In the genomic region with DNA sequence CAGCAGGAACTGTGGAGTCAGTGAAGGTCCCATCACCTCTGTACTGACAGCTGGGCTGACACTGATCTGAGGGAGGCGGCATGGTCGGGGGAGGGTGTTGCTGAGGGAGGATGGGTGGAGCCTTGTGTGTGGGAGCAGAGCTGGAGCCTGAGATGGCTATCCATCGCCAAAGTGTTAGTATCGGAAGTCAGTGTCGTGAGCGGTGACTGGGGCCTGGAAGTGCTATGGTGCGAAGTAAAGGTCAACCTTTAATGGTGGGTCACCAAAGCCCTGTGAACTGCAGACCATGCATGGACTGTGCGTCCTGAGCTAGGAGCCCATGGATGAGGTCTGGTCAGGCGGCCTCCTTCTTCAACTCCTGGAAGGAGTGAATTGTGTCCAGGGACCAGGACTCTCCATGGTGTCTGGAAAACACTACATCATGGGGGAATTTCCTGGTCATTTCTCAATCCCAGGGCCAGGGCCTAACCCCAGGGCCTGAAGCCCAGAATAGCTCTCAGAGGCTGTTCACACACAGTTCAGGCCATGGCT, we compare ENCODE assay signal across 9 mouse cellular contexts. TPM values are rescaled to one million over a fixed set of nuclear protein-coding genes. Genes with fewer than 3 reads are reported as not detected.
DNase-seq lines count a peak whose midpoint lies in the region; ATAC-seq and TF ChIP-seq lines count a peak whose summit lies in the region.
"Had no signal": no experiment of that assay in that cellular context is flagged by ENCODE, and none has a peak within 500 bp of the region (broad histone marks: within the 10 kb centered on the region; RNA-seq: fewer than 3 reads in every experiment).

No protein-coding gene starts in this region.

- no peaks in the 10 kb centered on the region for H3K9me3 ChIP-seq in stomach, embryonic 16.5 days (replicated peaks; ENCODE audit: control insufficient read depth, low read length)

- no peak for TF ChIP-seq CTCF in spleen, adult 2 months (IDR thresholded peaks at IDR 0.05; ENCODE audit: extremely low read depth, insufficient read depth, insufficient read length, insufficient replicate concordance)

- H3K36me3 ChIP-seq in spleen, adult 2 months (ENCODE audit: control insufficient read depth, insufficient read depth, low read length) = no peaks in the 10 kb centered on the region
- no peaks in the 10 kb centered on the region for H3K36me3 ChIP-seq in stomach, embryonic 16.5 days (ENCODE audit: control insufficient read depth, insufficient read depth, low read length)

- peak; percentile 40; the same call in 1 of the 2 replicates for ATAC-seq in stomach, embryonic 16.5 days (ENCODE audit: insufficient read depth, low FRiP score)

- H3K4me2 ChIP-seq in stomach, embryonic 16.5 days (ENCODE audit: low read depth, low read length) = no peak overlapping the region

- TF ChIP-seq POLR2A in spleen, adult 2 months (IDR thresholded peaks at IDR 0.05; ENCODE audit: low read depth, low read length) = no peak

- peaks cover 17% of the 10 kb centered on the region for H3K4me1 ChIP-seq in spleen, adult 2 months (ENCODE audit: control insufficient read depth, insufficient read depth, insufficient read length)
- peaks cover 44% of the 10 kb centered on the region for H3K4me1 ChIP-seq in stomach, embryonic 16.5 days (ENCODE audit: control insufficient read depth, insufficient read depth, low read length)

- peak; percentile 54 for DNase-seq in adrenal gland, postnatal 10 days
- DNase-seq in adrenal gland, adult 8-10 months = no peak
- no peak for DNase-seq in spleen, adult 2 months (ENCODE audit: low read depth in 1 of 2, low spot score in 2 of 2)
- no peak for DNase-seq in spleen, postnatal 4 days (ENCODE audit: low spot score in 2 of 2)
- DNase-seq in kidney, postnatal 10 days = peak; percentile 68
- no peak for DNase-seq in neural tube, embryonic 10.5 days (ENCODE audit: extremely low spot score, low spot score)
- no peak for DNase-seq in urinary bladder, adult 2 months (ENCODE audit: low spot score)

- no peaks in the 10 kb centered on the region for H3K27me3 ChIP-seq in spleen, adult 2 months (ENCODE audit: control insufficient read depth, insufficient read depth, low read length)
- no peaks in the 10 kb centered on the region for H3K27me3 ChIP-seq in stomach, embryonic 16.5 days (ENCODE audit: control insufficient read depth, insufficient read depth, low read length)

- H3K4me3 ChIP-seq in spleen, adult 2 months (ENCODE audit: extremely low read depth, insufficient read depth, insufficient read length) = no peak overlapping the region
- H3K4me3 ChIP-seq in stomach, embryonic 16.5 days (replicated peaks; ENCODE audit: low read length) = no peak overlapping the region

- WGBS in spleen, adult 2 months = 78% methylated on average over 9 of the region's 9 CpGs
- WGBS in stomach, embryonic 16.5 days = 44% methylated on average over 9 of the region's 9 CpGs

- peak overlapping the region; percentile 49 for H3K27ac ChIP-seq in spleen, adult 2 months (ENCODE audit: insufficient read depth, low read length)
- H3K27ac ChIP-seq in stomach, embryonic 16.5 days (ENCODE audit: low read length) = peak overlapping the region; percentile 26

- no peak overlapping the region for H3K9ac ChIP-seq in stomach, embryonic 16.5 days (ENCODE audit: low read length)

RNA-seq across cellular contexts. Expression of a gene that starts 0.7 kb away (rescaled TPM):
- 1 to 10 TPM; 1.2 to 2.0 TPM for total RNA-seq in adrenal gland, postnatal 10 days (2021)
- 1 to 10 TPM; 2.4 to 3.3 (median 2.6) TPM for total RNA-seq in adrenal gland, adult 8-10 months (2022)
- 9.2 and 14.9 TPM in 2 replicates for polyA plus RNA-seq in spleen, adult 2 months (2012; rRNA removed)
- polyA plus RNA-seq in stomach, embryonic 16.5 days (2015; fragmentation: Nextera tagmentation; extraction: Ambion mirVana) = 3.0 and 3.2 TPM in 2 replicates
- 3.9 and 5.1 TPM in 2 replicates for polyA plus RNA-seq in urinary bladder, adult 2 months (2012; rRNA removed)

RNA-seq across cellular contexts. Expression of a gene that starts 14.0 kb away (rescaled TPM):
- total RNA-seq in adrenal gland, postnatal 10 days (2021) = 1 to 10 TPM in 1 of 2 experiments, under 1 TPM in 1; 0.84 to 2.0 TPM
- 1 to 10 TPM in 1 of 4 experiments, under 1 TPM in 1, not detected in 2; 1.00 to 1.0 TPM for total RNA-seq in adrenal gland, adult 8-10 months (2022)
- 7.9 and 8.6 TPM in 2 replicates for polyA plus RNA-seq in spleen, adult 2 months (2012; rRNA removed)
- polyA plus RNA-seq in stomach, embryonic 16.5 days (2015; fragmentation: Nextera tagmentation; extraction: Ambion mirVana) = 9.7 and 12.0 TPM in 2 replicates
- 26.7 and 27.5 TPM in 2 replicates for polyA plus RNA-seq in urinary bladder, adult 2 months (2012; rRNA removed)
- total RNA-seq: liver, adult 2 months had no signal

RNA-seq across cellular contexts. Expression of a gene that starts 18.4 kb away (rescaled TPM):
- 100 to 1,000 TPM; 224 to 252 TPM for total RNA-seq in adrenal gland, postnatal 10 days (2021)
- total RNA-seq in adrenal gland, adult 8-10 months (2022) = 100 to 1,000 TPM; 278 to 314 (median 294) TPM
- polyA plus RNA-seq in spleen, adult 2 months (2012; rRNA removed) = 166 and 198 TPM in 2 replicates
- 120 and 126 TPM in 2 replicates for polyA plus RNA-seq in stomach, embryonic 16.5 days (2015; fragmentation: Nextera tagmentation; extraction: Ambion mirVana)
- polyA plus RNA-seq in urinary bladder, adult 2 months (2012; rRNA removed) = 182 and 223 TPM in 2 replicates

RNA-seq across cellular contexts. Expression of a gene that starts 30.4 kb away (rescaled TPM):
- 1 to 10 TPM; 5.7 to 7.0 TPM for total RNA-seq in adrenal gland, postnatal 10 days (2021)
- total RNA-seq in adrenal gland, adult 8-10 months (2022) = 1 to 10 TPM; 4.2 to 5.9 (median 4.6) TPM
- polyA plus RNA-seq in spleen, adult 2 months (2012; rRNA removed) = 9.2 and 18.1 TPM in 2 replicates
- 2.3 TPM in 2 replicates for polyA plus RNA-seq in stomach, embryonic 16.5 days (2015; fragmentation: Nextera tagmentation; extraction: Ambion mirVana)
- 61.5 and 82.9 TPM in 2 replicates for polyA plus RNA-seq in urinary bladder, adult 2 months (2012; rRNA removed)

RNA-seq across cellular contexts. Expression of a gene that starts 38.9 kb away (rescaled TPM):
- 10 to 100 TPM; 18.3 to 23.9 TPM for total RNA-seq in adrenal gland, postnatal 10 days (2021)
- 10 to 100 TPM; 35.2 to 71.0 (median 48.2) TPM for total RNA-seq in adrenal gland, adult 8-10 months (2022)
- 1.3 and 2.0 TPM in 2 replicates for polyA plus RNA-seq in spleen, adult 2 months (2012; rRNA removed)
- 7.8 and 10.2 TPM in 2 replicates for polyA plus RNA-seq in stomach, embryonic 16.5 days (2015; fragmentation: Nextera tagmentation; extraction: Ambion mirVana)
- 0.83 and 1.4 TPM in 2 replicates for polyA plus RNA-seq in urinary bladder, adult 2 months (2012; rRNA removed)

Comparison
In these comparisons a context has a peak if more than half of its experiments do, and no peak if none do; other contexts are left out.
1. DNase-seq: peak in adrenal gland, postnatal 10 days (single experiment) and kidney, postnatal 10 days (single experiment); none in adrenal gland, adult 8-10 months (single experiment), spleen, adult 2 months (0 of 2), spleen, postnatal 4 days (0 of 2), neural tube, embryonic 10.5 days (single experiment) and urinary bladder, adult 2 months (single experiment).